Mouse (Mus musculus): Measurements from ENCODE around the gene Olfr1044. TPM values are rescaled to one million over a fixed set of nuclear protein-coding genes. Genes with fewer than 3 reads are reported as not detected.

The Olfr1044 gene
- not detected for polyA plus RNA-seq (2014; fragmentation: Illumina TruSeq; extraction: RNeasy Lipid Tissue Mini Kit (QIAGEN cat#74804); ENCODE audit: low read depth, low replicate concordance)

GRCm38 (mm10) chr2:86177720-86178119 is at the start of gene Olfr1044:
Gene Olfr1044, minus strand, starts transcription at chr2:86177820.

GRCm38 (mm10) chr2:86219214-86219613 is 41.6 kb upstream of the Olfr1044 start, which contains the start of gene Olfr1046:
Gene Olfr1046, minus strand, starts transcription at chr2:86219314.

GRCm38 (mm10) chr2:86202909-86203308 is 25.3 kb upstream of the Olfr1044 start, which contains the start of gene Olfr1045:
Gene Olfr1045, minus strand, starts transcription at chr2:86203009.

DNA sequence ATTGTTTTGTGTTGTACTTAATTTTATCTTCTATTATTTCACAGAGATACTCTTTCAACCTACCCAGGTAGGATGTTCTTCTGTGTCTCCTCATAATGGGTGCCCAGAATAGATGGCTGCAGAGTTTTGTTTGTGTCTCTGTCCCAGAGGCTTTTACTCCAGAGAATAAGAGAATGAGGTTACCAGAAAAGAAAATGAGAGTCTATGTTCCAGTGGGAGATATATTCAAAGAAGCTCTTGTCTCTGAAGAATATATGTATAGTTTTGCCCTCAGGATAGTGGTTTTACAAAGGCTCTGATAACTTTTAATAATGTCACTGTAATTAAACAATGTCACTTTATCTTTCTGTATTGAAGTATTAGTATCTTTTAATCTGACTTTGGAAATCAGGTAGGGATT is 8.0 kb upstream of the Olfr1044 start, which contains the start of gene Olfr52:
Gene Olfr52, minus strand, starts transcription at position 101 of the 400 bp plus-strand sequence.

GRCm38 (mm10) chr2:86167422-86167821 is 10.2 kb downstream of the Olfr1044 start, which contains the start of gene Olfr1043:
Gene Olfr1043, minus strand, starts transcription at chr2:86167522.

GRCm38 (mm10) chr2:86161738-86162137 is 15.9 kb downstream of the Olfr1044 start, which contains the start of gene Olfr1042:
Gene Olfr1042, minus strand, starts transcription at chr2:86161838.

GRCm38 (mm10) chr2:86146632-86147031 is 31.0 kb downstream of the Olfr1044 start, which contains the start of gene Olfr1040:
Gene Olfr1040, minus strand, starts transcription at chr2:86146732.

GRCm38 (mm10) chr2:86135828-86136227 is 41.8 kb downstream of the Olfr1044 start, which contains the start of gene Olfr1039:
Gene Olfr1039, minus strand, starts transcription at chr2:86135928.

Other genes starting within 250 kb of the Olfr1044 start
- gene Olfr1028, start 227.4 kb downstream of the Olfr1044 start, polyA plus RNA-seq (2014; fragmentation: Illumina TruSeq; extraction: RNeasy Lipid Tissue Mini Kit (QIAGEN cat#74804); ENCODE audit: low read depth, low replicate concordance): not detected
- not detected for gene Olfr1029, start 203.9 kb downstream of the Olfr1044 start, polyA plus RNA-seq (2014; fragmentation: Illumina TruSeq; extraction: RNeasy Lipid Tissue Mini Kit (QIAGEN cat#74804); ENCODE audit: low read depth, low replicate concordance)
- not detected for gene Olfr1030, start 198.5 kb downstream of the Olfr1044 start, polyA plus RNA-seq (2014; fragmentation: Illumina TruSeq; extraction: RNeasy Lipid Tissue Mini Kit (QIAGEN cat#74804); ENCODE audit: low read depth, low replicate concordance)
- not detected for gene Olfr1031, start 187.5 kb downstream of the Olfr1044 start, polyA plus RNA-seq (2014; fragmentation: Illumina TruSeq; extraction: RNeasy Lipid Tissue Mini Kit (QIAGEN cat#74804); ENCODE audit: low read depth, low replicate concordance)
- gene Olfr1032, start 172.3 kb downstream of the Olfr1044 start, polyA plus RNA-seq (2014; fragmentation: Illumina TruSeq; extraction: RNeasy Lipid Tissue Mini Kit (QIAGEN cat#74804); ENCODE audit: low read depth, low replicate concordance): not detected
- gene Olfr1033, start 157.2 kb downstream of the Olfr1044 start, polyA plus RNA-seq (2014; fragmentation: Illumina TruSeq; extraction: RNeasy Lipid Tissue Mini Kit (QIAGEN cat#74804); ENCODE audit: low read depth, low replicate concordance): 4.3 TPM
- gene Olfr1034, start 132.0 kb downstream of the Olfr1044 start, polyA plus RNA-seq (2014; fragmentation: Illumina TruSeq; extraction: RNeasy Lipid Tissue Mini Kit (QIAGEN cat#74804); ENCODE audit: low read depth, low replicate concordance): 0.69 TPM
- gene Olfr1036, start 103.8 kb downstream of the Olfr1044 start, polyA plus RNA-seq (2014; fragmentation: Illumina TruSeq; extraction: RNeasy Lipid Tissue Mini Kit (QIAGEN cat#74804); ENCODE audit: low read depth, low replicate concordance): not detected
- not detected for gene Olfr1037, start 90.4 kb downstream of the Olfr1044 start, polyA plus RNA-seq (2014; fragmentation: Illumina TruSeq; extraction: RNeasy Lipid Tissue Mini Kit (QIAGEN cat#74804); ENCODE audit: low read depth, low replicate concordance)
- not detected for gene Olfr1039, start 41.9 kb downstream of the Olfr1044 start, polyA plus RNA-seq (2014; fragmentation: Illumina TruSeq; extraction: RNeasy Lipid Tissue Mini Kit (QIAGEN cat#74804); ENCODE audit: low read depth, low replicate concordance)
- not detected for gene Olfr1040, start 31.1 kb downstream of the Olfr1044 start, polyA plus RNA-seq (2014; fragmentation: Illumina TruSeq; extraction: RNeasy Lipid Tissue Mini Kit (QIAGEN cat#74804); ENCODE audit: low read depth, low replicate concordance)
- not detected for gene Olfr1042, start 16.0 kb downstream of the Olfr1044 start, polyA plus RNA-seq (2014; fragmentation: Illumina TruSeq; extraction: RNeasy Lipid Tissue Mini Kit (QIAGEN cat#74804); ENCODE audit: low read depth, low replicate concordance)
- gene Olfr1043, start 10.3 kb downstream of the Olfr1044 start, polyA plus RNA-seq (2014; fragmentation: Illumina TruSeq; extraction: RNeasy Lipid Tissue Mini Kit (QIAGEN cat#74804); ENCODE audit: low read depth, low replicate concordance): not detected
- gene Olfr52, start 7.9 kb upstream of the Olfr1044 start, polyA plus RNA-seq (2014; fragmentation: Illumina TruSeq; extraction: RNeasy Lipid Tissue Mini Kit (QIAGEN cat#74804); ENCODE audit: low read depth, low replicate concordance): not detected
- not detected for gene Olfr1045, start 25.2 kb upstream of the Olfr1044 start, polyA plus RNA-seq (2014; fragmentation: Illumina TruSeq; extraction: RNeasy Lipid Tissue Mini Kit (QIAGEN cat#74804); ENCODE audit: low read depth, low replicate concordance)
- not detected for gene Olfr1046, start 41.5 kb upstream of the Olfr1044 start, polyA plus RNA-seq (2014; fragmentation: Illumina TruSeq; extraction: RNeasy Lipid Tissue Mini Kit (QIAGEN cat#74804); ENCODE audit: low read depth, low replicate concordance)
- gene Olfr1047, start 53.6 kb upstream of the Olfr1044 start, polyA plus RNA-seq (2014; fragmentation: Illumina TruSeq; extraction: RNeasy Lipid Tissue Mini Kit (QIAGEN cat#74804); ENCODE audit: low read depth, low replicate concordance): not detected
- gene Olfr1048, start 62.5 kb upstream of the Olfr1044 start, polyA plus RNA-seq (2014; fragmentation: Illumina TruSeq; extraction: RNeasy Lipid Tissue Mini Kit (QIAGEN cat#74804); ENCODE audit: low read depth, low replicate concordance): not detected
- gene Olfr1049, start 80.5 kb upstream of the Olfr1044 start, polyA plus RNA-seq (2014; fragmentation: Illumina TruSeq; extraction: RNeasy Lipid Tissue Mini Kit (QIAGEN cat#74804); ENCODE audit: low read depth, low replicate concordance): not detected
- not detected for gene Olfr1051, start 101.3 kb upstream of the Olfr1044 start, polyA plus RNA-seq (2014; fragmentation: Illumina TruSeq; extraction: RNeasy Lipid Tissue Mini Kit (QIAGEN cat#74804); ENCODE audit: low read depth, low replicate concordance)
- not detected for gene Olfr1052, start 114.6 kb upstream of the Olfr1044 start, polyA plus RNA-seq (2014; fragmentation: Illumina TruSeq; extraction: RNeasy Lipid Tissue Mini Kit (QIAGEN cat#74804); ENCODE audit: low read depth, low replicate concordance)
- not detected for gene Olfr1053, start 137.5 kb upstream of the Olfr1044 start, polyA plus RNA-seq (2014; fragmentation: Illumina TruSeq; extraction: RNeasy Lipid Tissue Mini Kit (QIAGEN cat#74804); ENCODE audit: low read depth, low replicate concordance)
- not detected for gene Olfr1054, start 157.6 kb upstream of the Olfr1044 start, polyA plus RNA-seq (2014; fragmentation: Illumina TruSeq; extraction: RNeasy Lipid Tissue Mini Kit (QIAGEN cat#74804); ENCODE audit: low read depth, low replicate concordance)
- gene Olfr1055, start 172.5 kb upstream of the Olfr1044 start, polyA plus RNA-seq (2014; fragmentation: Illumina TruSeq; extraction: RNeasy Lipid Tissue Mini Kit (QIAGEN cat#74804); ENCODE audit: low read depth, low replicate concordance): not detected
- gene Olfr1056, start 184.6 kb upstream of the Olfr1044 start, polyA plus RNA-seq (2014; fragmentation: Illumina TruSeq; extraction: RNeasy Lipid Tissue Mini Kit (QIAGEN cat#74804); ENCODE audit: low read depth, low replicate concordance): not detected
- gene Olfr1057, start 200.6 kb upstream of the Olfr1044 start, polyA plus RNA-seq (2014; fragmentation: Illumina TruSeq; extraction: RNeasy Lipid Tissue Mini Kit (QIAGEN cat#74804); ENCODE audit: low read depth, low replicate concordance): not detected
- gene Olfr1058, start 210.7 kb upstream of the Olfr1044 start, polyA plus RNA-seq (2014; fragmentation: Illumina TruSeq; extraction: RNeasy Lipid Tissue Mini Kit (QIAGEN cat#74804); ENCODE audit: low read depth, low replicate concordance): not detected
- not detected for gene Olfr1061, start 236.2 kb upstream of the Olfr1044 start, polyA plus RNA-seq (2014; fragmentation: Illumina TruSeq; extraction: RNeasy Lipid Tissue Mini Kit (QIAGEN cat#74804); ENCODE audit: low read depth, low replicate concordance)
- gene Olfr1062, start 248.9 kb upstream of the Olfr1044 start, polyA plus RNA-seq (2014; fragmentation: Illumina TruSeq; extraction: RNeasy Lipid Tissue Mini Kit (QIAGEN cat#74804); ENCODE audit: low read depth, low replicate concordance): not detected

Measured in kidney, adult 10 weeks (tissue).